Mouse (Mus musculus) heart, adult 2 months (tissue): ENCODE data around the gene Plekhf1. TPM values are rescaled to one million over a fixed set of nuclear protein-coding genes. Genes with fewer than 3 reads are reported as not detected.
A peak's percentile ranks its signal among the peaks of the same experiment; 100 is the strongest.

Experiments
- DNase-seq, 2 experiments: peaks; one replicate each; pipeline ENCODE4 v3.0.0; 2021
- H3K27ac ChIP-seq: fragments of 200-600 bp; 2 replicates; pipeline ENCODE4 v1.8.1; 2022
- H3K27me3 ChIP-seq: fragments of 200-500 bp; 2 replicates; pipeline ENCODE4 v1.6.1; 2012; ENCODE audit warnings: mild to moderate bottlenecking, low read length, inconsistent platforms, mixed read lengths; ENCODE audit not compliant: control insufficient read depth, insufficient read depth
- H3K36me3 ChIP-seq: fragments of 200-500 bp; 2 replicates; pipeline ENCODE4 v1.6.1; 2012; ENCODE audit warnings: low read length, inconsistent platforms; ENCODE audit not compliant: control insufficient read depth, insufficient read depth
- H3K4me1 ChIP-seq: fragments of 200-500 bp; 2 replicates; pipeline ENCODE4 v1.6.1; 2011; ENCODE audit warnings: low read length; ENCODE audit not compliant: control insufficient read depth, insufficient read depth
- H3K4me3 ChIP-seq: fragments of 200-600 bp; 2 replicates; pipeline ENCODE4 v1.8.1; 2022
- H3K79me2 ChIP-seq: fragments of 200-500 bp; replicated peaks from 2 replicates; pipeline ENCODE4 v1.6.1; 2012; ENCODE audit warnings: mild to moderate bottlenecking, inconsistent platforms, low read length, moderate library complexity, mixed read lengths; ENCODE audit not compliant: control insufficient read depth, insufficient read depth
- H3K9ac ChIP-seq: fragments of 200-500 bp; 2 replicates; pipeline ENCODE4 v1.6.1; 2012; ENCODE audit warnings: low read depth, mild to moderate bottlenecking, control low read depth, inconsistent platforms, low read length, mixed read lengths
- CTCF ChIP-seq: fragments of 200-600 bp; IDR thresholded peaks from 2 replicates; pipeline ENCODE4 v1.8.1; 2022; ENCODE audit warnings: antibody characterized with exemption, mild to moderate bottlenecking, moderate library complexity
- EP300 ChIP-seq: fragments of 200-500 bp; IDR thresholded peaks from 2 replicates; pipeline ENCODE4 v1.6.1; 2011; ENCODE audit warnings: low read depth, low read length, control low read depth; ENCODE audit not compliant: insufficient read depth
- POLR2A ChIP-seq: fragments of 200-500 bp; IDR thresholded peaks from 2 replicates; pipeline ENCODE4 v1.6.1; 2011; ENCODE audit warnings: mild to moderate bottlenecking, low read depth, low read length, control low read depth; ENCODE audit not compliant: insufficient read depth
- WGBS: fragments of 180-500 bp; shearing (Covaris S2); methylation state at CpG from one replicate; pipeline ENCODE4 v1.1.7; 2018; 5-methylcytosine and 5-hydroxymethylcytosine counted together
- intact Hi-C: fragments of 180-260 bp; cut with DNase I; formaldehyde crosslinking; loops from one replicate; pipeline ENCODE4 v1.15.1; 2025
- polyA plus RNA-seq: library from polyadenylated mRNA; depleted of rRNA; stranded (reverse); fragments of >200 nt; gene quantifications from 2 replicates; pipeline ENCODE4 v1.2.3, GENCODE M21; 2012
- total RNA-seq, 2 experiments: library from RNA; stranded (reverse); gene quantifications; 2 replicates each; pipeline ENCODE4 v1.2.3; 2021

Gene Plekhf1
- total and polyA plus RNA-seq, 3 experiments = 8.9 to 14.6 (median 9.3) TPM

DNA sequence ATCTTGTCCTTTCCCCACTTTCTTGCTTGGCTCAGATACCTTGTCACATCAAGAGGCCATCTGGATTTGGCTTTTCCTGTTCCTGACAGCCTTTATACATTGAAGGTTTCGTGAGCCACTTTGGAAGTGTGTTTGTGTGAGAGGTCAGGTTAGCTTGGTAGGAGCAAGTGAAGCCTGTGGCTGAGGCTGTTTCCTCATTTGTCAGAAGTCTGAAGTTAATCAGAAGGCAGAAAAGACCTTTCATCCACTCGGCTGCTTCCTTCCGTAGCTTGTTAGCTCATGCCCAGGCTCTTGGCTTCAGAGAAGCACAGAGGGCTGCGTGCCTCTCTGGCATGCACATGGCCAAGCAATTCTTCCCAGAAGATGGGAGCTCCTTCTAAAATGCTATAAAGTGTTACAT lies 40.0 kb downstream of the Plekhf1 start:
- Histone ChIP-seq H3K27me3 (no peaks in the 10 kb centered on the region), H3K4me1 (peaks cover 3% of the 10 kb centered on the region), H3K9ac (no peak overlapping the region), H3K36me3 (no peaks in the 10 kb centered on the region), H3K79me2 (no peaks in the 10 kb centered on the region), H3K4me3 (no peak overlapping the region), H3K27ac (no peak overlapping the region)
- no peak for DNase-seq
- TF ChIP-seq EP300 (no peak), POLR2A (no peak), CTCF (no peak)
- intact Hi-C loops = no loop called here
- WGBS = 65% methylated on average over 4 of the region's 4 CpGs

DNA sequence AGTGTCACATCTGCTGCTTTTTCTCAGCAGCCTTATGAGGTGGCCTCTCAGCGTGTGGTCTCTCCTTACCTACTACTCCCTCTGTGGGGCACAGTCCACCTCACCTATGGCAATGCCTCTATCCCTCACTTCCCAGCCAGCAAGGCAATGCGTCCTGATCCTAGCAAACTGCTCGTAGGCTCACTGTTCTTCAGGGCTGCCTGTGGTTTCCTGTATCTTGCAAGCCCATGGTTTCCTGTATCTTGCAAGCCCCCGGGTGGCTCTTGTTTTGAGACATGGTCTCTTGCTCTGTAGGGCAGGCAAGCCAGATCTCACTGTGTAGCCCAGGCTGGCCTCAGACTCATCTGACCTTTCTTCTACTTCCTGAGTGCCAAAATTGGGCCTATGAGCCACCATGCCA lies 41.0 kb downstream of the Plekhf1 start:
- Histone ChIP-seq H3K9ac (no peak overlapping the region), H3K36me3 (no peaks in the 10 kb centered on the region), H3K4me3 (no peak overlapping the region), H3K4me1 (peaks cover 3% of the 10 kb centered on the region), H3K27me3 (no peaks in the 10 kb centered on the region), H3K27ac (no peak overlapping the region), H3K79me2 (no peaks in the 10 kb centered on the region)
- 58% methylated on average over 4 of the region's 4 CpGs for WGBS
- TF ChIP-seq POLR2A = no peak
- TF ChIP-seq CTCF = no peak
- TF ChIP-seq EP300 = no peak
- DNase-seq = no peak
- intact Hi-C loops = no loop called here

DNA sequence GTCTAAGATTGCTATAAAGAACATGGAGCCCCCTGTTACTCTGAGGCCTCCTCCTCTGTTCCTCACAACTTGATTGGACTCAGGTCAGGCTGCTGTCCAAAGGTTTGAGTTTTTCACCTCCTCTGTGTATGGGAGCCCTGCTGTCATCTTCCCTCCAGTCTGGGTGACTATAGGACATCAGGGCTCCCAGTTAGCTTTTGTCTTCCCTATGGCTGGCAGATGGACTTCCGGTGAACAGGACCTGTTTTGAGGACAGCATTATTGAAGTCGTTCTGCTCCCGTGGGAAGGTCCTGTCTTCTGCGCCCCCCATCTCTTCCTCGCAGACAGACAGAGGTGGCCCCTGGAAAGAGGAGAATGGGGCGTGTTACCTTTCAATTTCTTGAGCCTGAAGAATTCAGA lies 43.0 kb downstream of the Plekhf1 start:
- intact Hi-C loops = loop anchor here (5.0 kb wide), 1 partner anchor 97 kb away; no protein-coding TSS in a partner anchor
- Histone ChIP-seq H3K9ac (no peak overlapping the region), H3K36me3 (no peaks in the 10 kb centered on the region), H3K27me3 (no peaks in the 10 kb centered on the region), H3K4me3 (no peak overlapping the region), H3K4me1 (peaks cover 3% of the 10 kb centered on the region), H3K79me2 (no peaks in the 10 kb centered on the region), H3K27ac (no peak overlapping the region; the same call in 1 of the 2 replicates)
- 79% methylated on average over 6 of the region's 6 CpGs for WGBS
- DNase-seq = no peak
- TF ChIP-seq POLR2A = no peak
- TF ChIP-seq EP300 = no peak
- TF ChIP-seq CTCF = no peak

DNA sequence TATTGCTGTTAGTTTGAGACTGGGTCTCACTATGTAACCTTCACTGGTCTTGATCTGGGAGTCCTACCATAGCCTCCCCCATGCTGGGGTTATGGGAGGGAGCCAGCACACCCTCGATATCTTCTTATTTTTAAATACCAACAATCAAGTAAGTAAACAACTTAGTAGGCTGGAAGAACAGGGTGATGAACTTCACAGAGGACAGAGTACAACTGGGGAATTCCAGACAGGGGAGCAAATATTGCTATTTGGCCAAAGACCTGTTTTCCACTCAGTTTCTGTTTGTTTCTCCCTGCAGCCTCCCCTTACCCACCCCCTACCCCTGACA lies 43.4 kb downstream of the Plekhf1 start:
- Histone ChIP-seq H3K79me2 (no peaks in the 10 kb centered on the region), H3K4me1 (peaks cover 3% of the 10 kb centered on the region), H3K36me3 (no peaks in the 10 kb centered on the region), H3K27ac (peak overlapping the region; percentile 94), H3K4me3 (peak overlapping the region; percentile 84), H3K27me3 (no peaks in the 10 kb centered on the region), H3K9ac (no peak overlapping the region)
- DNase-seq = no peak
- no peak for TF ChIP-seq EP300
- TF ChIP-seq CTCF = no peak
- TF ChIP-seq POLR2A = no peak
- WGBS = 6% methylated on average over 1 of the region's 1 CpGs
- intact Hi-C loops = loop anchor here (5.0 kb wide), 1 partner anchor 97 kb away; no protein-coding TSS in a partner anchor

DNA sequence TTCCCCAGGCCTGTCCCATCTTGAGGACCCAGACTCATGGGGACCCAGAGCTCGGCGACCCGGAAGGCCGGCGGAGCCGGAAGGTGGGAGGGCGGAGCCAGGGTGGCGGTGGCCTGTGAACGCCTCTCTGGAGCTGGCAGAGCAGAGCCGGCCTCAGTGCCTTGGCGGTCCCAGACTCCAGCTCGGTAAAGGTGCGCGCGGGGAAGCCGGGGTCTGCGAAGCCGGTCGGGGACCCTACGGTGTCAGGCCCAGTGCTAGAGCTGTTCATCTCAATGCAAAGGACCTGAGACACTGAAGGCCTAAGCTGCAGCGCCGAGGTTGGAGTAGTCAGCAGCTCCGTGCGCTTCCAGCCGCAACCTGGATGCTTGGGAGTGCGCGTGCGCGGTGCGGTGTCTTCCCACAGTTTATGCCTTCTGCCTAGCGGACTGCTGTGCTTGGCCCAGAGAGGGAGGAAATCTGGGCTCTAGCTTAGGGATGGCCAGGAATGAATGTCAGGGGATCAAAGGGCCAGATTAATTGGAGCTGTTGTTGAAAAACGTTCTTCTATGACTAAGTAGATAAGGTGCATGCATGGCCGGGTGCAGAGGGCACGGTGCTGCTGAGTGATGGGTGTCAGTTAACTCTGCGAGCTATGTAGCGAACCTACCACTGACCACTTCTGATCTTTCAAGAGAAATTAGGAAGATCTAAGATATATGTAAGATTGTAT lies 44.0 kb downstream of the Plekhf1 start:
- no peaks in the 10 kb centered on the region for H3K36me3 ChIP-seq
- H3K4me1 ChIP-seq = peaks cover 3% of the 10 kb centered on the region; the same call in 1 of the 2 replicates
- intact Hi-C loops = loop anchor here (5.0 kb wide), 1 partner anchor 97 kb away; no protein-coding TSS in a partner anchor
- peak; percentile 77 for TF ChIP-seq POLR2A
- TF ChIP-seq EP300 = no peak
- 2% methylated on average over 36 of the region's 36 CpGs for WGBS
- peak; percentile 89 to 91 for DNase-seq
- no peaks in the 10 kb centered on the region for H3K27me3 ChIP-seq
- H3K79me2 ChIP-seq = no peaks in the 10 kb centered on the region
- H3K9ac ChIP-seq = peak overlapping the region; percentile 82
- H3K4me3 ChIP-seq = peak overlapping the region; percentile 84
- peak overlapping the region; percentile 94 for H3K27ac ChIP-seq

DNA sequence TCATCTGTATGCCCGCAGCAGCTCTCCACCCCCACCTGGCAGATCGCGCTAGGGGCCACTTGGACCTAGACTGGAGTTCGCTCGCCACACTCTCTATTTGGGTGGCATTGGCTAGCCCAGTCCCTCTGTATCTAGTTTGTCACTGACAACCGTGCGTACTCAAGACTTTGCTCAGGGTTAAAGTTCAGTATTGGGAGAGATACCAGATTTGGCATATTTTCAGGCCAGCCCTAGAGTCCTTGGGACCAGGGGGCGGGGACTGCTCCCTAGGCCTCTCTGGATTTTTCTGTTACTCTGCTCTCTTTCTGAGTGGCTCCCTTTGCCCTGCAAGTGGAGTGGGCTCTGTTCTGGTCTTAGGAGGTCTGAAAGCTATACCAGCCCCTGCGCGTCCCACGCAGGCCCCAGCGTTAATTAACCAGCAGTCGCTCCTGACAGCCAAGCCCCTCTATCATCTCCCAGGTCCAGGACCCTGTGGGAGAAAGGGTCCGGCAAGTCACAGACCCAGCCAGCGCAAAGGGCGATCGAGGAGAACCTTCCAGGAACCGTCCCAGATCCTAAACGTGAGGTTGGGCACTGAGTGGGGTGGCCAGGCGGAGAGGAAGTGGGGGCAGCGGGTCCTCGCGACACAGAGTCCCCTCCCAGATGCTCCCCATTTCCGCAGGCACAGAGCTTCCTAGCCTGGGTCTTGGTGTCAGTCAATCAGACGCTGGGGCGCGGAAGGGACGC lies 44.7 kb downstream of the Plekhf1 start, which contains the start of gene 1600014C10Rik:
1600014C10Rik (plus strand) TSS at position 256 of the 726 bp plus-strand sequence.
- Histone ChIP-seq H3K79me2 (no peaks in the 10 kb centered on the region), H3K27me3 (no peaks in the 10 kb centered on the region), H3K4me3 (peak within 1 kb of the TSS; percentile 84), H3K36me3 (no peaks in the 10 kb centered on the region), H3K4me1 (peaks cover 3% of the 10 kb centered on the region; the same call in 1 of the 2 replicates), H3K9ac (peak within 1 kb of the TSS; percentile 82), H3K27ac (peak within 1 kb of the TSS; percentile 94)
- 2% methylated on average over 28 of the region's 28 CpGs for WGBS
- intact Hi-C loops = loop anchor here (1.0 to 5.0 kb wide), 3 partner anchors 18 to 96 kb away; no protein-coding TSS in a partner anchor
- DNase-seq = no peak
- TF ChIP-seq POLR2A (0 out of 2 replicates have a peak, but pooled peaks have one; percentile 2), CTCF (no peak)
